Mouse (Mus musculus): ENCODE results near the gene Myo9a. TPM values are rescaled to one million over a fixed set of nuclear protein-coding genes. Genes with fewer than 3 reads are reported as not detected.

Gene Myo9a
- polyA plus RNA-seq, 1 experiment from 2014 or later: 16.9 TPM

- Histone ChIP-seq H3K27me3 (no peaks in the 10 kb centered on the region), H3K4me3 (no peak overlapping the region), H3K9me3 (no peaks in the 10 kb centered on the region), H3K27ac (no peak overlapping the region), H3K4me1 (peaks cover 17% of the 10 kb centered on the region), H3K9ac (no peak overlapping the region), H3K4me2 (no peak overlapping the region), H3K36me3 (no peaks in the 10 kb centered on the region)
- ATAC-seq (ENCODE audit: insufficient number of reproducible peaks, insufficient read depth, low FRiP score, low TSS enrichment, low read depth): no peak
- WGBS: 81% methylated on average over 10 of the region's 10 CpGs
Observed at GRCm38 (mm10) chr9:59725515-59725914, 25.2 kb upstream of the Myo9a start.

- Histone ChIP-seq H3K4me1 (peaks cover 17% of the 10 kb centered on the region), H3K4me3 (no peak overlapping the region), H3K36me3 (no peaks in the 10 kb centered on the region), H3K9ac (no peak overlapping the region), H3K27ac (no peak overlapping the region), H3K27me3 (no peaks in the 10 kb centered on the region), H3K9me3 (no peaks in the 10 kb centered on the region), H3K4me2 (no peak overlapping the region)
- WGBS: 84% methylated on average over 11 of the region's 11 CpGs
- ATAC-seq (ENCODE audit: insufficient number of reproducible peaks, insufficient read depth, low FRiP score, low TSS enrichment, low read depth): no peak
Observed at GRCm38 (mm10) chr9:59727569-59728286, 23.0 kb upstream of the Myo9a start.

- ATAC-seq (ENCODE audit: insufficient number of reproducible peaks, insufficient read depth, low FRiP score, low TSS enrichment, low read depth): no peak
Observed at GRCm38 (mm10) chr9:59731136-59731535, 19.6 kb upstream of the Myo9a start.

GRCm38 (mm10) chr9:59733075-59733474 lies 17.6 kb upstream of the Myo9a start:
- H3K36me3 ChIP-seq: no peaks in the 10 kb centered on the region
- no peak for ATAC-seq (ENCODE audit: insufficient number of reproducible peaks, insufficient read depth, low FRiP score, low TSS enrichment, low read depth)
- H3K27ac ChIP-seq: no peak overlapping the region
- H3K4me3 ChIP-seq: no peak overlapping the region
- H3K9me3 ChIP-seq: no peaks in the 10 kb centered on the region
- H3K27me3 ChIP-seq: no peaks in the 10 kb centered on the region
- H3K4me2 ChIP-seq: no peak overlapping the region
- H3K9ac ChIP-seq: no peak overlapping the region
- 61% methylated on average over 6 of the region's 6 CpGs for WGBS
- H3K4me1 ChIP-seq: peaks cover 13% of the 10 kb centered on the region; the same call in 1 of the 2 replicates

More at GRCm38 (mm10) chr9:59731136-59731535, 19.6 kb upstream of the Myo9a start:
- no peaks in the 10 kb centered on the region for H3K27me3 ChIP-seq
- no peak overlapping the region for H3K4me2 ChIP-seq
- no peaks in the 10 kb centered on the region for H3K9me3 ChIP-seq
- no peaks in the 10 kb centered on the region for H3K36me3 ChIP-seq
- WGBS: 91% methylated on average over 5 of the region's 5 CpGs
- H3K9ac ChIP-seq: no peak overlapping the region
- no peak overlapping the region for H3K4me3 ChIP-seq
- peaks cover 5% of the 10 kb centered on the region; the same call in 1 of the 2 replicates for H3K4me1 ChIP-seq
- no peak overlapping the region for H3K27ac ChIP-seq

- no peak overlapping the region for H3K4me3 ChIP-seq
- H3K9ac ChIP-seq: no peak overlapping the region
- ATAC-seq (ENCODE audit: insufficient number of reproducible peaks, insufficient read depth, low FRiP score, low TSS enrichment, low read depth): no peak
- H3K27me3 ChIP-seq: no peaks in the 10 kb centered on the region
- WGBS: 57% methylated on average over 4 of the region's 4 CpGs
- no peaks in the 10 kb centered on the region for H3K36me3 ChIP-seq
- peaks cover 13% of the 10 kb centered on the region; the same call in 1 of the 2 replicates for H3K4me1 ChIP-seq
- H3K4me2 ChIP-seq: no peak overlapping the region
- H3K9me3 ChIP-seq: no peaks in the 10 kb centered on the region
- no peak overlapping the region for H3K27ac ChIP-seq
Observed at GRCm38 (mm10) chr9:59735394-59735793, 15.3 kb upstream of the Myo9a start.

- Histone ChIP-seq H3K4me3 (no peak overlapping the region), H3K9me3 (no peaks in the 10 kb centered on the region), H3K36me3 (peaks cover 5% of the 10 kb centered on the region; the same call in 1 of the 2 replicates), H3K4me1 (peaks cover 10% of the 10 kb centered on the region; the same call in 1 of the 2 replicates), H3K27me3 (no peaks in the 10 kb centered on the region), H3K9ac (no peak overlapping the region), H3K4me2 (no peak overlapping the region), H3K27ac (no peak overlapping the region)
- WGBS: 90% methylated on average over 2 of the region's 2 CpGs
- no peak for ATAC-seq (ENCODE audit: insufficient number of reproducible peaks, insufficient read depth, low FRiP score, low TSS enrichment, low read depth)
Observed at GRCm38 (mm10) chr9:59740593-59740992, 10.1 kb upstream of the Myo9a start.

GRCm38 (mm10) chr9:59743903-59744302 lies 6.8 kb upstream of the Myo9a start:
- ATAC-seq (ENCODE audit: insufficient number of reproducible peaks, insufficient read depth, low FRiP score, low TSS enrichment, low read depth): no peak
- no peak overlapping the region for H3K4me3 ChIP-seq
- 93% methylated on average over 3 of the region's 3 CpGs for WGBS
- no peak overlapping the region for H3K27ac ChIP-seq
- H3K27me3 ChIP-seq: no peaks in the 10 kb centered on the region
- peaks cover 5% of the 10 kb centered on the region; the same call in 1 of the 2 replicates for H3K36me3 ChIP-seq
- no peak overlapping the region for H3K4me2 ChIP-seq
- no peaks in the 10 kb centered on the region for H3K9me3 ChIP-seq
- H3K4me1 ChIP-seq: no peaks in the 10 kb centered on the region
- H3K9ac ChIP-seq: no peak overlapping the region

GRCm38 (mm10) chr9:59748387-59748786 lies 2.3 kb upstream of the Myo9a start:
- ATAC-seq (ENCODE audit: insufficient number of reproducible peaks, insufficient read depth, low FRiP score, low TSS enrichment, low read depth): no peak
- Histone ChIP-seq H3K36me3 (peaks cover 5% of the 10 kb centered on the region; the same call in 1 of the 2 replicates), H3K9ac (no peak overlapping the region), H3K27ac (no peak overlapping the region), H3K9me3 (no peaks in the 10 kb centered on the region), H3K4me1 (peaks cover 7% of the 10 kb centered on the region; the same call in 1 of the 2 replicates), H3K4me2 (no peak overlapping the region), H3K4me3 (no peak overlapping the region), H3K27me3 (no peaks in the 10 kb centered on the region)
- 88% methylated on average over 2 of the region's 2 CpGs for WGBS

- ATAC-seq (ENCODE audit: insufficient number of reproducible peaks, insufficient read depth, low FRiP score, low TSS enrichment, low read depth): no peak
Observed at GRCm38 (mm10) chr9:59748969-59749368, 1.7 kb upstream of the Myo9a start.

GRCm38 (mm10) chr9:59749581-59750265 lies 973 bp upstream of the Myo9a start:
- Histone ChIP-seq H3K36me3 (no peaks in the 10 kb centered on the region), H3K4me3 (peak overlapping the region; percentile 91), H3K4me1 (peaks cover 7% of the 10 kb centered on the region; the same call in 1 of the 2 replicates), H3K27ac (peak overlapping the region; percentile 96), H3K4me2 (peak overlapping the region; percentile 70), H3K9me3 (no peaks in the 10 kb centered on the region), H3K27me3 (no peaks in the 10 kb centered on the region), H3K9ac (peak overlapping the region; percentile 69)
- no peak for ATAC-seq (ENCODE audit: insufficient number of reproducible peaks, insufficient read depth, low FRiP score, low TSS enrichment, low read depth)
- WGBS: 29% methylated on average over 12 of the region's 12 CpGs

More at GRCm38 (mm10) chr9:59748969-59749368, 1.7 kb upstream of the Myo9a start:
- no peak overlapping the region for H3K9ac ChIP-seq
- H3K27ac ChIP-seq: no peak overlapping the region
- H3K4me1 ChIP-seq: peaks cover 7% of the 10 kb centered on the region; the same call in 1 of the 2 replicates
- WGBS: 88% methylated on average over 11 of the region's 11 CpGs
- no peaks in the 10 kb centered on the region for H3K9me3 ChIP-seq
- no peak overlapping the region for H3K4me3 ChIP-seq
- H3K4me2 ChIP-seq: no peak overlapping the region
- H3K36me3 ChIP-seq: peaks cover under 1% of the 10 kb centered on the region; the same call in 1 of the 2 replicates
- H3K27me3 ChIP-seq: no peaks in the 10 kb centered on the region

GRCm38 (mm10) chr9:59751066-59751581 lies 428 bp downstream of the Myo9a start:
- WGBS: under 1% methylated on average over 37 of the region's 49 CpGs
- peak; percentile 92 for ATAC-seq (ENCODE audit: insufficient number of reproducible peaks, insufficient read depth, low FRiP score, low TSS enrichment, low read depth)

More at GRCm38 (mm10) chr9:59751066-59751581, 428 bp downstream of the Myo9a start:
- Histone ChIP-seq H3K4me3 (peak overlapping the region; percentile 91), H3K9ac (peak overlapping the region; percentile 87), H3K4me2 (peak overlapping the region; percentile 77), H3K36me3 (no peaks in the 10 kb centered on the region), H3K27me3 (no peaks in the 10 kb centered on the region), H3K9me3 (no peaks in the 10 kb centered on the region), H3K27ac (peak overlapping the region; percentile 96), H3K4me1 (peaks cover 7% of the 10 kb centered on the region; the same call in 1 of the 2 replicates)
